Mouse (Mus musculus): ENCODE data around the gene 2410015M20Rik. TPM values are rescaled to one million over a fixed set of nuclear protein-coding genes. Genes with fewer than 3 reads are reported as not detected.

Gene 2410015M20Rik
- total and polyA plus RNA-seq, 3 experiments = 274 to 334 TPM; not detected in 1

- Histone ChIP-seq H3K27me3 (ENCODE audit: control insufficient read depth in 1 of 2, insufficient read depth in 2 of 2, low read length in 2 of 2) (no peaks in the 10 kb centered on the region), H3K79me2 (ENCODE audit: control insufficient read depth, insufficient read depth, low read length, poor library complexity) (peaks cover 90% of the 10 kb centered on the region), H3K4me3 (ENCODE audit: control insufficient read depth in 1 of 2, insufficient read depth in 1 of 2, low read depth in 2 of 2, low read length in 2 of 2) (peak within 1 kb of the TSS; percentile 91 to 95), H3K27ac (ENCODE audit: control insufficient read depth, low read depth, low read length) (peak within 1 kb of the TSS; percentile 95), H3K4me1 (ENCODE audit: control insufficient read depth in 1 of 2, insufficient read depth in 2 of 2, low read length in 2 of 2) (peaks cover 12 to 31% of the 10 kb centered on the region in 2 experiments; a peak in 3 of 4 replicates), H3K9ac (ENCODE audit: control insufficient read depth, low read depth, low read length, poor library complexity, severe bottlenecking) (peak within 1 kb of the TSS; percentile 96), H3K36me3 (ENCODE audit: control insufficient read depth in 1 of 2, insufficient read depth in 2 of 2, low read length in 2 of 2) (peaks cover 23 to 28% of the 10 kb centered on the region in 2 experiments), H3K9me3 (replicated peaks; ENCODE audit: insufficient read depth, low read length) (no peaks in the 10 kb centered on the region)
- DNase-seq (ENCODE audit: low read depth, low spot score) = peak; percentile 99
- TF ChIP-seq MXI1 (IDR thresholded peaks at IDR 0.05; ENCODE audit: low read depth, low read length) (peak; percentile 88), MAX (IDR thresholded peaks at IDR 0.05; ENCODE audit: low read length) (peak; percentile 57), HCFC1 (IDR thresholded peaks at IDR 0.05; ENCODE audit: low read depth, low read length) (peak; percentile 86), KAT2A (conservative IDR thresholded peaks at IDR 0.05; ENCODE audit: low read depth, low read length) (peak; percentile 62; the same call in 1 of the 2 replicates), ETS1 (IDR thresholded peaks at IDR 0.05; ENCODE audit: low read depth, low read length) (no peak), TBP (IDR thresholded peaks at IDR 0.05; ENCODE audit: low read depth, low read length) (peak; percentile 59), MAFK (IDR thresholded peaks at IDR 0.05; ENCODE audit: borderline replicate concordance, low read depth, low read length) (no peak), E2F4 (IDR thresholded peaks at IDR 0.05; ENCODE audit: borderline replicate concordance, low read depth, low read length) (0 out of 2 replicates have a peak, but pooled peaks have one; percentile 22), RCOR1 (IDR thresholded peaks at IDR 0.05; ENCODE audit: low read depth, low read length) (no peak), USF2 (IDR thresholded peaks at IDR 0.05; ENCODE audit: borderline replicate concordance in 1 of 2, insufficient read depth in 1 of 2, low read depth in 1 of 2, low read length in 2 of 2) (no peak), EP300 (IDR thresholded peaks at IDR 0.05; ENCODE audit: low read depth in 1 of 2, low read length in 2 of 2) (no peak), UBTF (IDR thresholded peaks at IDR 0.05; ENCODE audit: borderline replicate concordance, insufficient read depth, low read depth, low read length) (no peak), JUND (IDR thresholded peaks at IDR 0.05; ENCODE audit: low read depth, low read length) (no peak), SMC3 (IDR thresholded peaks at IDR 0.05; ENCODE audit: low read depth, low read length) (no peak), GATA1 (IDR thresholded peaks at IDR 0.05; ENCODE audit: low read depth, low read length) (no peak), MAZ (IDR thresholded peaks at IDR 0.05; ENCODE audit: low read depth, low read length) (no peak; the same call in none of the 2 replicates), USF1 (IDR thresholded peaks at IDR 0.05; ENCODE audit: low read depth, low read length) (no peak), TCF12 (IDR thresholded peaks at IDR 0.05; ENCODE audit: low read depth, low read length) (peak; percentile 38), GABPA (IDR thresholded peaks at IDR 0.05; ENCODE audit: low read depth, low read length) (no peak), ZKSCAN1 (IDR thresholded peaks at IDR 0.05; ENCODE audit: low read depth, low read length) (no peak), ZNF384 (IDR thresholded peaks at IDR 0.05; ENCODE audit: low read depth, low read length) (no peak), ELF1 (IDR thresholded peaks at IDR 0.05; ENCODE audit: low read depth, low read length) (peak; percentile 70; the same call in 1 of the 2 replicates), POLR2A (IDR thresholded peaks at IDR 0.05; ENCODE audit: control insufficient read depth in 1 of 2, insufficient read depth in 1 of 2, low read depth in 1 of 2, low read length in 2 of 2, poor library complexity in 1 of 2) (peak in 1 of 2 experiments; percentile 82; a peak in 2 of 4 replicates), ZMIZ1 (IDR thresholded peaks at IDR 0.05; ENCODE audit: low read depth, low read length) (peak; percentile 61; the same call in 1 of the 2 replicates), TAL1 (IDR thresholded peaks at IDR 0.05; ENCODE audit: low read length) (no peak), POLR2AphosphoS5 (IDR thresholded peaks at IDR 0.05; ENCODE audit: borderline replicate concordance, low read depth, low read length) (no peak), CHD1 (IDR thresholded peaks at IDR 0.05; ENCODE audit: low read depth, low read length) (no peak), POLR2AphosphoS2 (IDR thresholded peaks at IDR 0.05; ENCODE audit: low read length) (0 out of 2 replicates have a peak, but pooled peaks have one; percentile 20), RAD21 (IDR thresholded peaks at IDR 0.05; ENCODE audit: low read depth, low read length) (no peak), NELFE (IDR thresholded peaks at IDR 0.05; ENCODE audit: low read depth, low read length) (peak; percentile 63), NRF1 (IDR thresholded peaks at IDR 0.05; ENCODE audit: insufficient read depth, low read depth, low read length, poor library complexity, severe bottlenecking) (peak; percentile 81), CHD2 (IDR thresholded peaks at IDR 0.05; ENCODE audit: low read length) (no peak), MEF2A (IDR thresholded peaks at IDR 0.05; ENCODE audit: extremely low read depth, insufficient replicate concordance, low read depth, low read length, poor library complexity, severe bottlenecking) (no peak), MYC (IDR thresholded peaks at IDR 0.05; ENCODE audit: low read depth, low read length) (peak; percentile 83), BHLHE40 (IDR thresholded peaks at IDR 0.05; ENCODE audit: borderline replicate concordance, low read depth, low read length) (no peak)
Measured at GRCm38 (mm10) chr17:56584257-56585130, 25.1 kb downstream of the 2410015M20Rik start, which contains the start of the genes Safb2 and Safb. Gene Safb2, minus strand, starts transcription at chr17:56584585. Gene Safb, plus strand, starts transcription at chr17:56584825.

Data from MEL (cell line).